Mouse (Mus musculus) liver, embryonic 14.5 days (tissue): ENCODE measurements at regions not wholly inside any gene's neighbourhood (a gene's known extent, or its start where the extent isn't known, plus 50 kb on each side); places are given as distances from the start of the nearest gene placed in this dataset.

Source experiments
- ATAC-seq: fragments of 200-750 bp; cut with Nextera tagmentation; 2 replicates; pipeline ENCODE4 v1.8.0; 2017; ENCODE audit warnings: moderate number of reproducible peaks, mild to moderate bottlenecking, moderate library complexity; ENCODE audit not compliant: insufficient read depth
- DNase-seq, 3 experiments: peaks; one replicate each; pipeline ENCODE4 v3.0.0-alpha.2; 2012 to 2013; ENCODE audit warnings: low read depth in 3 of 3, low spot score in 3 of 3
- H3K27ac ChIP-seq: fragments of 300-500 bp; sonication (generic); 2 replicates; pipeline ENCODE4 v1.5.1; 2014; ENCODE audit warnings: moderate library complexity, mild to moderate bottlenecking, control low read depth, inconsistent platforms
- H3K27me3 ChIP-seq: fragments of 300-500 bp; sonication (generic); 2 replicates; pipeline ENCODE4 v1.6.1; 2014; ENCODE audit warnings: mild to moderate bottlenecking, low read length, moderate library complexity; ENCODE audit not compliant: control insufficient read depth, insufficient read depth
- H3K36me3 ChIP-seq: fragments of 300-500 bp; sonication (generic); replicated peaks from 2 replicates; pipeline ENCODE4 v1.6.1; 2014; ENCODE audit warnings: low read depth; ENCODE audit not compliant: control insufficient read depth, insufficient read depth
- H3K4me1 ChIP-seq, 2 experiments: fragments of 200-500 bp in 1 of 2; fragments of 300-500 bp in 1 of 2; sonication (generic) in 1 of 2; replicated peaks; 2 replicates each; pipeline ENCODE4 v1.6.1; 2012 to 2014; ENCODE audit warnings: antibody characterized with exemption in 1 of 2, inconsistent platforms in 1 of 2, low read length in 1 of 2; ENCODE audit not compliant: control insufficient read depth in 2 of 2, insufficient read depth in 2 of 2
- H3K4me2 ChIP-seq: fragments of 300-500 bp; sonication (generic); 2 replicates; pipeline ENCODE4 v1.6.1; 2014; ENCODE audit warnings: low read depth, mild to moderate bottlenecking, control low read depth, moderate library complexity
- H3K4me3 ChIP-seq, 2 experiments: fragments of 200-500 bp in 1 of 2; fragments of 300-500 bp in 1 of 2; sonication (generic) in 1 of 2; 2 replicates each; pipeline ENCODE4 v1.5.1; 2012 to 2014; ENCODE audit warnings: low read depth in 2 of 2, low read length in 2 of 2, mild to moderate bottlenecking in 2 of 2, control low read depth in 1 of 2, inconsistent platforms in 1 of 2, moderate library complexity in 1 of 2; ENCODE audit not compliant: insufficient read depth in 1 of 2
- H3K9ac ChIP-seq: fragments of 300-500 bp; sonication (generic); replicated peaks from 2 replicates; pipeline ENCODE4 v1.6.1; 2014; ENCODE audit warnings: mild to moderate bottlenecking, control low read depth, moderate library complexity
- H3K9me3 ChIP-seq: fragments of 300-500 bp; sonication (generic); 2 replicates; pipeline ENCODE4 v1.6.1; 2016; ENCODE audit warnings: low read length, mixed read lengths; ENCODE audit not compliant: control insufficient read depth
- CTCF ChIP-seq: IDR thresholded peaks from 2 replicates; pipeline ENCODE4 v1.5.1; 2016; ENCODE audit warnings: antibody characterized with exemption, low read depth, control low read depth
- EP300 ChIP-seq: IDR thresholded peaks from 2 replicates; pipeline ENCODE4 v1.6.1; 2016; ENCODE audit warnings: antibody characterized with exemption, low read depth
- WGBS: fragments of 180-500 bp; shearing (Covaris S2); extraction: QIAGEN DNeasy Blood & Tissue Kit; methylation state at CpG from one replicate; pipeline ENCODE4 v1.1.7; 2014; ENCODE audit not compliant: insufficient replicate concordance; 5-methylcytosine and 5-hydroxymethylcytosine counted together

GRCm38 (mm10) chr10:25072617-25073016 lies 145.3 kb upstream of the Arg1 start:
- no peaks in the 10 kb centered on the region for H3K4me1 ChIP-seq
- H3K9me3 ChIP-seq, result no peaks in the 10 kb centered on the region
- TF ChIP-seq EP300, result no peak
- no peak for TF ChIP-seq CTCF
- no peaks in the 10 kb centered on the region for H3K36me3 ChIP-seq
- 61% methylated on average over 2 of the region's 2 CpGs for WGBS
- no peak overlapping the region for H3K4me2 ChIP-seq
- no peak for ATAC-seq
- no peak overlapping the region for H3K27ac ChIP-seq
- H3K9ac ChIP-seq, result no peak overlapping the region
- H3K4me3 ChIP-seq, result no peak overlapping the region
- no peaks in the 10 kb centered on the region for H3K27me3 ChIP-seq
- no peak for DNase-seq

- H3K27ac ChIP-seq, result no peak overlapping the region
- no peaks in the 10 kb centered on the region for H3K27me3 ChIP-seq
- H3K36me3 ChIP-seq, result no peaks in the 10 kb centered on the region
- H3K4me3 ChIP-seq, result no peak overlapping the region
- ATAC-seq (no peak), DNase-seq (no peak)
- no peaks in the 10 kb centered on the region for H3K4me1 ChIP-seq
- H3K4me2 ChIP-seq, result no peak overlapping the region
- 51% methylated on average over 8 of the region's 8 CpGs for WGBS
- H3K9ac ChIP-seq, result no peak overlapping the region
- TF ChIP-seq CTCF (no peak), EP300 (no peak)
- no peaks in the 10 kb centered on the region for H3K9me3 ChIP-seq
These were observed 141.0 kb upstream of the Arg1 start for GRCm38 (mm10) chr10:25068301-25068700.

- WGBS, result 69% methylated on average over 6 of the region's 6 CpGs
- TF ChIP-seq CTCF, result no peak
- TF ChIP-seq EP300, result no peak
- H3K27ac ChIP-seq, result no peak overlapping the region
- DNase-seq, result no peak
- no peak overlapping the region for H3K4me2 ChIP-seq
- H3K36me3 ChIP-seq, result no peaks in the 10 kb centered on the region
- H3K27me3 ChIP-seq, result no peaks in the 10 kb centered on the region
- H3K9ac ChIP-seq, result no peak overlapping the region
- H3K4me3 ChIP-seq, result no peak overlapping the region
- H3K9me3 ChIP-seq, result no peaks in the 10 kb centered on the region
- no peaks in the 10 kb centered on the region for H3K4me1 ChIP-seq
- no peak for ATAC-seq
These were observed 137.5 kb upstream of the Arg1 start for GRCm38 (mm10) chr10:25064701-25065362.

GRCm38 (mm10) chr10:25061402-25062055 lies 134.2 kb upstream of the Arg1 start:
- Histone ChIP-seq H3K9me3 (no peaks in the 10 kb centered on the region), H3K36me3 (no peaks in the 10 kb centered on the region), H3K4me2 (no peak overlapping the region), H3K4me1 (no peaks in the 10 kb centered on the region), H3K4me3 (no peak overlapping the region), H3K9ac (no peak overlapping the region), H3K27me3 (no peaks in the 10 kb centered on the region), H3K27ac (no peak overlapping the region)
- ATAC-seq (no peak), DNase-seq (no peak)
- no peak for TF ChIP-seq CTCF
- no peak for TF ChIP-seq EP300
- WGBS, result 43% methylated on average over 13 of the region's 13 CpGs

GRCm38 (mm10) chr10:25058694-25059093 lies 131.4 kb upstream of the Arg1 start:
- Histone ChIP-seq H3K4me2 (no peak overlapping the region), H3K4me1 (no peaks in the 10 kb centered on the region), H3K9ac (no peak overlapping the region), H3K4me3 (no peak overlapping the region), H3K36me3 (no peaks in the 10 kb centered on the region), H3K27me3 (no peaks in the 10 kb centered on the region), H3K27ac (no peak overlapping the region), H3K9me3 (no peaks in the 10 kb centered on the region)
- ATAC-seq (no peak), DNase-seq (no peak)
- TF ChIP-seq EP300 (no peak), CTCF (no peak)
- WGBS, result 66% methylated on average over 11 of the region's 11 CpGs
